Mouse (Mus musculus) lung, embryonic 15.5 days (tissue): ENCODE measurements around the gene Clcn2. TPM values are rescaled to one million over a fixed set of nuclear protein-coding genes. Genes with fewer than 3 reads are reported as not detected.

ENCODE experiments used
- ATAC-seq: fragments of 200-750 bp; cut with Nextera tagmentation; 2 replicates; pipeline ENCODE4 v1.8.0; 2017; ENCODE audit warnings: moderate number of reproducible peaks, borderline replicate concordance; ENCODE audit not compliant: low FRiP score, low TSS enrichment; ENCODE audit errors: extremely low read depth
- H3K27ac ChIP-seq: fragments of 300-500 bp; sonication (generic); 2 replicates; pipeline ENCODE4 v1.5.1; 2015; ENCODE audit warnings: moderate library complexity, mild to moderate bottlenecking, inconsistent platforms
- H3K27me3 ChIP-seq: fragments of 300-500 bp; sonication (generic); 2 replicates; pipeline ENCODE4 v1.6.1; 2015; ENCODE audit warnings: inconsistent platforms
- H3K36me3 ChIP-seq: fragments of 300-500 bp; sonication (generic); 2 replicates; pipeline ENCODE4 v1.6.1; 2015; ENCODE audit warnings: inconsistent platforms
- H3K4me1 ChIP-seq: fragments of 300-500 bp; sonication (generic); 2 replicates; pipeline ENCODE4 v1.6.1; 2015; ENCODE audit warnings: inconsistent platforms
- H3K4me2 ChIP-seq: fragments of 300-500 bp; sonication (generic); 2 replicates; pipeline ENCODE4 v1.6.1; 2015; ENCODE audit warnings: inconsistent platforms, mild to moderate bottlenecking, moderate library complexity
- H3K4me3 ChIP-seq: fragments of 300-500 bp; sonication (generic); 2 replicates; pipeline ENCODE4 v1.5.1; 2015; ENCODE audit warnings: mild to moderate bottlenecking, inconsistent platforms
- H3K9ac ChIP-seq: fragments of 300-500 bp; sonication (generic); 2 replicates; pipeline ENCODE4 v1.6.1; 2015; ENCODE audit warnings: inconsistent platforms
- H3K9me3 ChIP-seq: fragments of 300-500 bp; sonication (generic); 2 replicates; pipeline ENCODE4 v1.6.1; 2016; ENCODE audit warnings: inconsistent platforms
- WGBS: fragments of 180-500 bp; shearing (Covaris S2); methylation state at CpG from one replicate; pipeline ENCODE4 v1.1.7; 2015; 5-methylcytosine and 5-hydroxymethylcytosine counted together
- polyA plus RNA-seq: library from polyadenylated mRNA; unstranded; fragments of >200 nt; fragmentation: Nextera tagmentation; extraction: Ambion mirVana; gene quantifications from 2 replicates; pipeline ENCODE4 v1.2.1, GENCODE M21; 2015

The Clcn2 gene
- polyA plus RNA-seq, 1 experiment from 2014 or later, result 8.6 TPM

GRCm38 (mm10) chr16:20733731-20734730 lies 16.5 kb upstream of the Clcn2 start, which contains the start of gene Thpo:
TSS of gene Thpo (minus strand) at chr16:20734511.
- H3K27ac ChIP-seq, result no peak within 1 kb of the TSS
- peak within 1 kb of the TSS; percentile 97 for H3K4me2 ChIP-seq
- no peaks in the 10 kb centered on the region for H3K9me3 ChIP-seq
- H3K27me3 ChIP-seq, result peaks cover 34% of the 10 kb centered on the region
- ATAC-seq, result no peak
- H3K36me3 ChIP-seq, result no peaks in the 10 kb centered on the region
- 5% methylated on average over 45 of the region's 45 CpGs for WGBS
- H3K4me3 ChIP-seq, result peak within 1 kb of the TSS; percentile 69
- peaks cover 15% of the 10 kb centered on the region for H3K4me1 ChIP-seq
- peak within 1 kb of the TSS; percentile 68 for H3K9ac ChIP-seq

GRCm38 (mm10) chr16:20732925-20733730 lies 15.6 kb upstream of the Clcn2 start, which contains the start of gene Chrd:
TSS of gene Chrd (plus strand) at chr16:20733127.
- under 1% methylated on average over 59 of the region's 70 CpGs for WGBS
- H3K4me3 ChIP-seq, result peak within 1 kb of the TSS; percentile 69
- no peaks in the 10 kb centered on the region for H3K36me3 ChIP-seq
- peaks cover 34% of the 10 kb centered on the region for H3K27me3 ChIP-seq
- H3K9me3 ChIP-seq, result no peaks in the 10 kb centered on the region
- ATAC-seq, result peak; percentile 86
- H3K9ac ChIP-seq, result peak within 1 kb of the TSS; percentile 68
- peak within 1 kb of the TSS; percentile 74 for H3K27ac ChIP-seq
- H3K4me1 ChIP-seq, result peaks cover 15% of the 10 kb centered on the region
- H3K4me2 ChIP-seq, result peak within 1 kb of the TSS; percentile 97

GRCm38 (mm10) chr16:20732251-20732924 lies 14.8 kb upstream of the Clcn2 start:
- Histone ChIP-seq H3K4me3 (peak overlapping the region; percentile 69), H3K4me2 (peak overlapping the region; percentile 97), H3K4me1 (peaks cover 15% of the 10 kb centered on the region), H3K36me3 (no peaks in the 10 kb centered on the region), H3K9me3 (no peaks in the 10 kb centered on the region), H3K27ac (peak overlapping the region; percentile 74), H3K27me3 (peaks cover 34% of the 10 kb centered on the region), H3K9ac (peak overlapping the region; percentile 68)
- ATAC-seq, result peak; percentile 36; the same call in 1 of the 2 replicates
- WGBS, result 2% methylated on average over 30 of the region's 30 CpGs

GRCm38 (mm10) chr16:20731688-20732087 lies 14.1 kb upstream of the Clcn2 start:
- Histone ChIP-seq H3K27ac (no peak overlapping the region), H3K36me3 (no peaks in the 10 kb centered on the region), H3K4me1 (peaks cover 15% of the 10 kb centered on the region), H3K27me3 (peaks cover 34% of the 10 kb centered on the region), H3K9ac (no peak overlapping the region), H3K4me2 (0 out of 2 replicates have a peak overlapping the region, but pooled peaks have one; percentile 97), H3K9me3 (no peaks in the 10 kb centered on the region), H3K4me3 (no peak overlapping the region)
- 50% methylated on average over 5 of the region's 5 CpGs for WGBS
- no peak for ATAC-seq

- ATAC-seq, result no peak
- Histone ChIP-seq H3K27me3 (peaks cover 24% of the 10 kb centered on the region), H3K36me3 (no peaks in the 10 kb centered on the region), H3K9ac (no peak overlapping the region), H3K4me1 (peaks cover 15% of the 10 kb centered on the region), H3K4me3 (no peak overlapping the region), H3K27ac (no peak overlapping the region), H3K4me2 (no peak overlapping the region), H3K9me3 (no peaks in the 10 kb centered on the region)
- WGBS, result 37% methylated on average over 5 of the region's 5 CpGs
Observed at GRCm38 (mm10) chr16:20730293-20730711, 12.8 kb upstream of the Clcn2 start.

- WGBS, result 56% methylated on average over 1 of the region's 1 CpGs
- H3K9me3 ChIP-seq, result no peaks in the 10 kb centered on the region
- no peak overlapping the region for H3K27ac ChIP-seq
- no peak overlapping the region for H3K4me3 ChIP-seq
- peaks cover 1% of the 10 kb centered on the region; the same call in 1 of the 2 replicates for H3K27me3 ChIP-seq
- ATAC-seq, result no peak
- peaks cover 11% of the 10 kb centered on the region; the same call in 1 of the 2 replicates for H3K36me3 ChIP-seq
- no peak overlapping the region for H3K9ac ChIP-seq
- no peak overlapping the region for H3K4me2 ChIP-seq
- peaks cover 9% of the 10 kb centered on the region; the same call in 1 of the 2 replicates for H3K4me1 ChIP-seq
Observed at GRCm38 (mm10) chr16:20726384-20726783, 8.8 kb upstream of the Clcn2 start.

GRCm38 (mm10) chr16:20725750-20726149 lies 8.2 kb upstream of the Clcn2 start:
- Histone ChIP-seq H3K36me3 (peaks cover 12% of the 10 kb centered on the region; the same call in 1 of the 2 replicates), H3K4me2 (no peak overlapping the region), H3K4me1 (peaks cover 9% of the 10 kb centered on the region; the same call in 1 of the 2 replicates), H3K4me3 (no peak overlapping the region), H3K27me3 (no peaks in the 10 kb centered on the region), H3K9me3 (no peaks in the 10 kb centered on the region), H3K27ac (no peak overlapping the region), H3K9ac (no peak overlapping the region)
- ATAC-seq, result no peak
- 79% methylated on average over 4 of the region's 4 CpGs for WGBS

- no peak for ATAC-seq
- no peak overlapping the region for H3K27ac ChIP-seq
- no peak overlapping the region for H3K4me2 ChIP-seq
- H3K4me1 ChIP-seq, result peaks cover 9% of the 10 kb centered on the region; the same call in 1 of the 2 replicates
- H3K27me3 ChIP-seq, result no peaks in the 10 kb centered on the region
- no peaks in the 10 kb centered on the region for H3K9me3 ChIP-seq
- H3K9ac ChIP-seq, result no peak overlapping the region
- WGBS, result 77% methylated on average over 7 of the region's 7 CpGs
- H3K4me3 ChIP-seq, result no peak overlapping the region
- peaks cover 12% of the 10 kb centered on the region; the same call in 1 of the 2 replicates for H3K36me3 ChIP-seq
Observed at GRCm38 (mm10) chr16:20725321-20725720, 7.8 kb upstream of the Clcn2 start.

- peak; percentile 75; the same call in 1 of the 2 replicates for ATAC-seq
- Histone ChIP-seq H3K4me3 (no peak overlapping the region), H3K36me3 (peaks cover 18% of the 10 kb centered on the region; the same call in 1 of the 2 replicates), H3K4me2 (no peak overlapping the region), H3K9me3 (no peaks in the 10 kb centered on the region), H3K9ac (no peak overlapping the region), H3K27ac (no peak overlapping the region), H3K27me3 (no peaks in the 10 kb centered on the region), H3K4me1 (peaks cover 9% of the 10 kb centered on the region; the same call in 1 of the 2 replicates)
- WGBS, result 19% methylated on average over 5 of the region's 5 CpGs
Observed at GRCm38 (mm10) chr16:20724338-20724748, 6.8 kb upstream of the Clcn2 start.

GRCm38 (mm10) chr16:20723247-20723646 lies 5.7 kb upstream of the Clcn2 start:
- H3K9ac ChIP-seq, result no peak overlapping the region
- H3K27ac ChIP-seq, result no peak overlapping the region
- H3K4me3 ChIP-seq, result no peak overlapping the region
- WGBS, result 31% methylated on average over 4 of the region's 4 CpGs
- no peaks in the 10 kb centered on the region for H3K9me3 ChIP-seq
- no peak for ATAC-seq
- H3K36me3 ChIP-seq, result peaks cover 18% of the 10 kb centered on the region; the same call in 1 of the 2 replicates
- no peak overlapping the region for H3K4me2 ChIP-seq
- H3K27me3 ChIP-seq, result no peaks in the 10 kb centered on the region
- peaks cover 15% of the 10 kb centered on the region for H3K4me1 ChIP-seq

GRCm38 (mm10) chr16:20722736-20723135 lies 5.2 kb upstream of the Clcn2 start:
- Histone ChIP-seq H3K36me3 (peaks cover 18% of the 10 kb centered on the region; the same call in 1 of the 2 replicates), H3K9me3 (no peaks in the 10 kb centered on the region), H3K27ac (no peak overlapping the region), H3K4me2 (no peak overlapping the region), H3K9ac (no peak overlapping the region), H3K27me3 (no peaks in the 10 kb centered on the region), H3K4me1 (peaks cover 15% of the 10 kb centered on the region), H3K4me3 (no peak overlapping the region)
- 46% methylated on average over 4 of the region's 4 CpGs for WGBS
- ATAC-seq, result no peak
